In genomic region chr6:17521901-17522717, GRCm38 (mm10) we compare ENCODE assay signal across 15 mouse cellular contexts. TPM values are rescaled to one million over a fixed set of nuclear protein-coding genes. Genes with fewer than 3 reads are reported as not detected.
A peak's percentile ranks its signal among the peaks of the same experiment; 100 is the strongest.
DNase-seq lines count a peak whose midpoint lies in the region; ATAC-seq and TF ChIP-seq lines count a peak whose summit lies in the region.
"Had no signal": no experiment of that assay in that cellular context is flagged by ENCODE, and none has a peak within 500 bp of the region (broad histone marks: within the 10 kb centered on the region; RNA-seq: fewer than 3 reads in every experiment).

No protein-coding gene starts in this region.

- peak overlapping the region; percentile 83 for H3K27ac ChIP-seq in gastrocnemius, adult 2 months
- 0 out of 2 replicates have a peak overlapping the region, but pooled peaks have one; percentile 22 for H3K27ac ChIP-seq in limb, embryonic 13.5 days
- H3K27ac ChIP-seq in limb, embryonic 10.5 days, result no peak overlapping the region
- peak overlapping the region; percentile 87 for H3K27ac ChIP-seq in embryonic fibroblast, embryonic 13.5 days (ENCODE audit: insufficient read depth, low read length)
- H3K27ac ChIP-seq: forebrain, embryonic 10.5 days; hindbrain, embryonic 15.5 days; liver, embryonic 12.5 days; midbrain, embryonic 15.5 days had no signal

- no peaks in the 10 kb centered on the region for H3K27me3 ChIP-seq in limb, embryonic 13.5 days
- H3K27me3 ChIP-seq in limb, embryonic 10.5 days (ENCODE audit: low read depth, poor library complexity, severe bottlenecking), result no peaks in the 10 kb centered on the region
- H3K27me3 ChIP-seq: hindbrain, embryonic 15.5 days; liver, embryonic 12.5 days; midbrain, embryonic 15.5 days had no signal

- intact Hi-C loops in gastrocnemius, adult 2 months (cut with DNase I), result no loop called here
- intact Hi-C loops in gastrocnemius, postnatal 14 days (cut with DNase I; ENCODE audit: low total_unique reads), result no loop called here

- H3K4me1 ChIP-seq in limb, embryonic 13.5 days, result no peaks in the 10 kb centered on the region
- no peaks in the 10 kb centered on the region for H3K4me1 ChIP-seq in limb, embryonic 10.5 days
- peaks cover 6% of the 10 kb centered on the region for H3K4me1 ChIP-seq in embryonic fibroblast, embryonic 13.5 days (ENCODE audit: control insufficient read depth, insufficient read depth, low read length)
- H3K4me1 ChIP-seq: liver, embryonic 12.5 days had no signal

- H3K9ac ChIP-seq in limb, embryonic 13.5 days, result no peak overlapping the region
- H3K9ac ChIP-seq: hindbrain, embryonic 15.5 days; liver, embryonic 12.5 days; midbrain, embryonic 15.5 days had no signal

- H3K36me3 ChIP-seq in limb, embryonic 13.5 days, result no peaks in the 10 kb centered on the region
- no peaks in the 10 kb centered on the region for H3K36me3 ChIP-seq in limb, embryonic 10.5 days
- H3K36me3 ChIP-seq: forebrain, embryonic 10.5 days; hindbrain, embryonic 15.5 days; liver, embryonic 12.5 days; midbrain, embryonic 15.5 days had no signal

- TF ChIP-seq CTCF in gastrocnemius, adult 2 months (IDR thresholded peaks at IDR 0.05), result no peak
- no peak for TF ChIP-seq CTCF in embryonic fibroblast, embryonic 13.5 days (IDR thresholded peaks at IDR 0.05; ENCODE audit: borderline replicate concordance, insufficient read depth, low read length)

- no peak overlapping the region for H3K4me2 ChIP-seq in limb, embryonic 13.5 days (replicated peaks)
- H3K4me2 ChIP-seq: hindbrain, embryonic 15.5 days; liver, embryonic 12.5 days; midbrain, embryonic 15.5 days had no signal

- ATAC-seq in limb, embryonic 13.5 days (ENCODE audit: low FRiP score, low read depth), result no peak
- no peak for ATAC-seq in erythroid progenitor cell, adult 5-6 weeks (replicated peaks; ENCODE audit: low FRiP score, poor library complexity, severe bottlenecking)
- ATAC-seq: liver, embryonic 12.5 days; midbrain, embryonic 15.5 days had no signal

- peak overlapping the region; percentile 37 for H3K4me3 ChIP-seq in gastrocnemius, adult 2 months
- H3K4me3 ChIP-seq in limb, embryonic 13.5 days, result no peak overlapping the region
- no peak overlapping the region for H3K4me3 ChIP-seq in limb, embryonic 10.5 days
- H3K4me3 ChIP-seq in embryonic fibroblast, embryonic 13.5 days (ENCODE audit: insufficient read depth, low read length), result no peak overlapping the region
- H3K4me3 ChIP-seq: forebrain, embryonic 10.5 days; hindbrain, embryonic 15.5 days; liver, embryonic 12.5 days; midbrain, embryonic 15.5 days had no signal

- 66% methylated on average over 8 of the region's 8 CpGs for WGBS in limb, embryonic 13.5 days
- 77% methylated on average over 8 of the region's 8 CpGs for WGBS in limb, embryonic 10.5 days

- no peak for DNase-seq in gastrocnemius, adult 2 months
- no peak for DNase-seq in gastrocnemius, postnatal 14 days
- DNase-seq in limb, embryonic 10.5 days (ENCODE audit: low spot score), result no peak
- peak; percentile 42 for DNase-seq in NIH3T3 (ENCODE audit: low read depth)
- no peak for DNase-seq in thymus, postnatal 4 days
- DNase-seq: adrenal gland, postnatal 36 days; cerebellum, postnatal 14 days; kidney, adult 18-20 months had no signal

- no peaks in the 10 kb centered on the region for H3K9me3 ChIP-seq in limb, embryonic 13.5 days
- H3K9me3 ChIP-seq in limb, embryonic 10.5 days (replicated peaks), result no peaks in the 10 kb centered on the region
- H3K9me3 ChIP-seq: forebrain, embryonic 10.5 days; hindbrain, embryonic 15.5 days; liver, embryonic 12.5 days; midbrain, embryonic 15.5 days had no signal

- no peak for TF ChIP-seq POLR2A in embryonic fibroblast, embryonic 13.5 days (IDR thresholded peaks at IDR 0.05; ENCODE audit: low read depth, low read length)

RNA-seq across cellular contexts. Expression of gene Met, which starts 58.5 kb away (rescaled TPM):
- 10 to 100 TPM in 1 of 2 experiments, 1 to 10 TPM in 1; 6.9 to 10.6 TPM for total RNA-seq in gastrocnemius, adult 2 months (2021)
- 10 to 100 TPM in 1 of 2 experiments, 1 to 10 TPM in 1; 7.5 to 10.9 TPM for total RNA-seq in gastrocnemius, postnatal 14 days (2021)
- polyA plus RNA-seq in limb, embryonic 13.5 days (2015; fragmentation: Nextera tagmentation; extraction: Ambion mirVana), result 3.9 and 4.4 TPM in 2 replicates
- polyA plus RNA-seq in limb, embryonic 10.5 days (2016; fragmentation: Nextera tagmentation; extraction: Ambion mirVana), result 8.4 and 11.5 TPM in 2 replicates
- 14.7 TPM in 2 replicates for polyA plus RNA-seq in embryonic fibroblast, embryonic 13.5 days (2011; ENCODE audit: insufficient read length, low read depth, missing spikeins)
- 1.8 and 3.4 TPM in 2 replicates for total RNA-seq in erythroid progenitor cell, adult 5-6 weeks (2015; ENCODE audit: low replicate concordance)
- total RNA-seq in erythroid progenitor cell, adult 5-6 weeks (2017; ENCODE audit: low replicate concordance), result 0.51 and 0.83 TPM in 2 replicates
